Mouse (Mus musculus) ES-Bruce4 (cell line): ENCODE measurements at regions not wholly inside any gene's neighbourhood (a gene's known extent, or its start where the extent isn't known, plus 50 kb on each side); places are given as distances from the start of the nearest gene placed in this dataset.

Experiments
- CTCF ChIP-seq: IDR thresholded peaks from one replicate; pipeline ENCODE4 v1.8.1; 2011; ENCODE audit warnings: low read depth, low read length
- EP300 ChIP-seq: IDR thresholded peaks from 2 replicates; pipeline ENCODE4 v1.6.1; 2011; ENCODE audit warnings: low read depth, low read length; ENCODE audit not compliant: insufficient read depth
- POLR2A ChIP-seq: IDR thresholded peaks from one replicate; pipeline ENCODE4 v1.8.1; 2011; ENCODE audit warnings: low read length; ENCODE audit not compliant: insufficient read depth

- no peak for TF ChIP-seq POLR2A
- TF ChIP-seq CTCF = no peak
- no peak for TF ChIP-seq EP300
Observed at GRCm38 (mm10) chr4:56582405-56582804, 157.5 kb upstream of the Gm26657 start.
